Mouse (Mus musculus) bone marrow, adult 2 months (tissue): ENCODE measurements around the gene Hist1h2bn.

Experiments
- CTCF ChIP-seq: fragments of 200-500 bp; IDR thresholded peaks from 2 replicates; pipeline ENCODE4 v1.5.1; 2011; ENCODE audit warnings: low read length, control low read depth; ENCODE audit not compliant: control insufficient read depth, insufficient read depth
- POLR2A ChIP-seq: fragments of 200-500 bp; IDR thresholded peaks from 2 replicates; pipeline ENCODE4 v1.6.1; 2011; ENCODE audit warnings: low read depth, mild to moderate bottlenecking, control low read depth, low read length, borderline replicate concordance; ENCODE audit not compliant: control insufficient read depth

- TF ChIP-seq CTCF (no peak), POLR2A (no peak)
Observed at GRCm38 (mm10) chr13:21781639-21782038, 27.7 kb downstream of the Hist1h2bn start.
